Mouse (Mus musculus): ENCODE results near the gene Cdc42.

Gene Cdc42

GRCm38 (mm10) chr4:137282122-137282521, 75.4 kb downstream of the Cdc42 start:
- no peak for DNase-seq

DNA sequence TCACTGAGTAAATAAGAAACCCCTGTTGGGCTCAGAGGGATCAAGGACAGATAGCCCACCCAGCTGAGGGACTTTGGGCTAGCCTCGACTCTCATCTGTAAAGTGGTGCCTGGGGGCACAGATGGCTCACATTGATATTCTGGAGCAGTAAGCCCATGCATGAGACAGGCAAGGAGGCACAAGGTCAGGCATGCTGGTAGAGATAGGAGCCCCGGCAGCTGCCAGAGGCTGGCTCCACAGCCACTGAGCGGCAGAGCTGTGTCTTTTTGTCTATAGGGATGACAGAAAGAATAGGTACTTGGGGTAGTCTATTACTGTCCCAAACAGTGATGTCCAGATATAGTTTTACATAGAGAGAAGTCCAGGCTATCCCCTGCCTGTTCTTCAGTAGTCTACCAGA, 76.2 kb downstream of the Cdc42 start:
- DNase-seq, result no peak

GRCm38 (mm10) chr4:137279346-137279745, 78.2 kb downstream of the Cdc42 start:
- DNase-seq, result no peak

DNA sequence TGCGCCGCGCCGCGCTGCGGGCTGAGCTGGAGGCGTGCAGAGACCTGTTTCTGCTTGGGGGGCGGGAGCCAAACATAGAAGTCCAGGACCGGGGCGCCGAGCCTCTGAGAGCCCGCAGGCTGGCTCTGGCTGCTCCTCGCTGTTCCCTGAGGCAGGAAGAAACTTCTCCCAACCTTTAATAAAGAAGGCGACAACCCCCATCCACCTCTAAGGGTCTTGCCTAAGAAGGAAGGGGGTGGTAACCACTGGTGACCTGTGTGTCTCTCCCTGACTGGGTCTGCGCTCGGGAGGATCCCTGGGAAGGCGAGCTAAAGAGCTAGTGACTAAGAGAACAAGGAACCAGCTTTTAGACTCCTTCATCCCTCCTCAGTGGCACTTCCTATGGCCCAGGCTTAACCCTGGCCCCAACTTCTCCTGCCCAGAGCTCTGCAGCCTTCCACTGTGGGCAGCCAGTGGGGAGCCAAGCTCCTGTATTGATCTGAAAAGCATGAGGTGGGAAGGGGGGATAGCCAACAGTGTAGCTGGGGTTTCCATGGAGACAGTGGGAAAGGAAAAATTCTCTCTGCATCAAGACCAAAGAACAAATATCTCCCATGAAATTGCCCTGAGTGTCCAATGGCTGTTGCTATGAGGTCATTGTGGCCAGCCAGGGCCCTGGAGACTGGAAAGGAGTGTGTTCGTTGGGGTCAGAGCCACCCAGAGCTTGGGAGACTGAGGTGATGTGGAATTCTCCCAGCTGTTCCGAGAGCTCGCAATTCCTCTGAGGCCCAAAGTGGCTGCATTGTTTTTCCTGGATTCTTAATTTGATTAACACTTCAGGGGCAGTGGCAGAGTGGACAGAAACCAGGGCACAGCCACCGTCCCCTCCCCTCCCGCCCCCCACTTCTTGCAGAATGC, 79.1 kb downstream of the Cdc42 start:
- DNase-seq, result no peak

- DNase-seq, result no peak
Measured at GRCm38 (mm10) chr4:137277600-137278143, 79.8 kb downstream of the Cdc42 start.

- DNase-seq, result no peak
Measured at GRCm38 (mm10) chr4:137277166-137277513, 80.4 kb downstream of the Cdc42 start, which contains the start of gene Wnt4. Gene Wnt4 (plus strand): TSS chr4:137277489.

GRCm38 (mm10) chr4:137276443-137277165, 80.9 kb downstream of the Cdc42 start:
- no peak for DNase-seq

DNA sequence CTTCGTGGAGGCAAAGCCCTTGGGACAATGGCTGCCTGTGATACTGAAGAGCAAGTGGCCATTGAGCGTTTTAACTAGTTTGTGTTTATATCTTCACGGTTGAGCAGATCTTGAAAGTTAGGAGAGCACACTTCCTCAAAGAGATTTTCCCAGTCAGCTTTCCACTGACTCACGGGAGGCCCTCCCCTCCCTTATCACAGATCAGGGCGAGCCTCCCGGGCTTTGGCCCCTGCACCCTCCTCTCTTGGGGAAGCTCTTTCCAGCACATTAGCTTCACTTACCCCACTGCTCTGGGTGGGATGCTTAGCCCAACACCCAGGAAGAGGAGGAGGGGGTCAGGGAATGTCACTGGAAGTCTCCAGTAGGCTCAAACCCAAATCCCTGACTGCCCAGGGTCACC, 83.2 kb downstream of the Cdc42 start:
- DNase-seq, result no peak

DNA sequence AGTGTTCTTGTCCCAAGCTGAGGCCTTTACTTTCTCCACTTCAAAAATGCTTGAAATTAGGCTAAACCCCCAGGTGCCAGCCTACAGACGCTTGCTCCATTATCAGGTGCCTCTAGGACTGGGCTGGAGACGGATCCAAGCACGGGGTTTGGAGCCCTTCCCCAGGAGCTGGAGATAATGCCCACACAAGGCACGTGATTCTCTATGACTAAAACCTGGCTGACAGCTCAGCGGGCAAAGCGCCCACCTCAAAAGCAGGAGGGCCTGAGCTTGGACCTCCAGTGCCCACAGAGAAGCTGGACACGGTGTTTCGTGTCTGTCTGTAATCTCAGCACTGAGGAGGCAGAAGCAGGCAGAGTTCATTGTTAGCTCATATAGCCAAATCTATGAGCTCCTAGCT, 85.7 kb downstream of the Cdc42 start:
- no peak for DNase-seq

Data from cerebellum, adult 11-12 months (tissue).